In the genomic region with DNA sequence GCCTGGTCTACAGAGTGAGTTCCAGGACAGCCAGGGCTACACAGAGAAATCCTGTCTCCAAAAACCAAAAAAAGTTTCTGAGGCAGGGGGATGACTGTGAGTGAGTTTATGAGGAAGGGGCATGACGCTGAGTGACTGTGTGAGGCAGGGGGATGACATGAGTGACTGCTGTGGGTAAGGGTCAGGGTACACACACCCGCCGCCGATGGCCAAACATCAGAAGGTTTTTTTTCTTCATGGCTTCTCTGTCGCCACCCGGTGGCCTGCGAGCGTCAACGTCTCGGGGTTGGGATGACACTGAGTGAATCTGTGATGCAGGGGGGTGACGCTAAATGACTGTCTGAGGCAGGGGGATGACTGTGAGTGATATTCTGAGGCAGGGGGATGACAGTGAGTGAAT, we compare ENCODE assay signal across 8 mouse cellular contexts. TPM values are rescaled to one million over a fixed set of nuclear protein-coding genes. Genes with fewer than 3 reads are reported as not detected.
DNase-seq lines count a peak whose midpoint lies in the region; ATAC-seq and TF ChIP-seq lines count a peak whose summit lies in the region.
"Not testable (repeated sequence)": the region's sequence is repeated elsewhere in the genome, so short reads cannot be mapped to it uniquely, and the experiment has no call there.

No protein-coding gene starts in this region.

- H3K4me3 ChIP-seq in cortical plate, adult 2 months (ENCODE audit: insufficient read depth, low read length) = peak overlapping the region; percentile 37; the same call in 1 of the 2 replicates
- H3K4me3 ChIP-seq in hindbrain, embryonic 15.5 days = peak overlapping the region; percentile 67

- H3K27me3 ChIP-seq in hindbrain, embryonic 15.5 days = not testable (repeated sequence)

- peak; percentile 82 for DNase-seq in adipocyte (ENCODE audit: low spot score)
- peak; percentile 43 for DNase-seq in gastrocnemius, adult 18-20 months (ENCODE audit: low spot score)
- peak; percentile 72 to 78 for DNase-seq in left cerebral cortex, adult 18-20 months (ENCODE audit: low spot score in 2 of 2)
- DNase-seq in lung, postnatal 36 days = peak; percentile 87
- peak; percentile 43 for DNase-seq in retina, adult 2 months (ENCODE audit: low read depth, low spot score)
- peak; percentile 84 to 85 for DNase-seq in thymus, postnatal 36 days

- H3K9ac ChIP-seq in hindbrain, embryonic 15.5 days = peak overlapping the region; percentile 86

- peak; percentile 35 for ATAC-seq in hindbrain, embryonic 15.5 days (ENCODE audit: low FRiP score, low read depth)

- H3K9me3 ChIP-seq in hindbrain, embryonic 15.5 days = not testable (repeated sequence)

- not testable (repeated sequence) for H3K36me3 ChIP-seq in hindbrain, embryonic 15.5 days

- H3K4me2 ChIP-seq in hindbrain, embryonic 15.5 days = peak overlapping the region; percentile 90

- H3K4me1 ChIP-seq in cortical plate, adult 2 months (ENCODE audit: control insufficient read depth, insufficient read depth, low read length) = not testable (repeated sequence)
- peaks cover 20% of the 10 kb centered on the region for H3K4me1 ChIP-seq in hindbrain, embryonic 15.5 days (replicated peaks)

- peak; percentile 43 for TF ChIP-seq CTCF in cortical plate, adult 2 months (IDR thresholded peaks at IDR 0.05; ENCODE audit: extremely low read depth, insufficient read depth, low read length)

- WGBS in hindbrain, embryonic 15.5 days = 0% methylated on average over 11 of the region's 11 CpGs

- H3K27ac ChIP-seq in cortical plate, adult 2 months (ENCODE audit: insufficient read depth, low read length) = peak overlapping the region; percentile 79
- H3K27ac ChIP-seq in hindbrain, embryonic 15.5 days (replicated peaks) = peak overlapping the region; percentile 99

- TF ChIP-seq POLR2A in cortical plate, adult 2 months (IDR thresholded peaks at IDR 0.05; ENCODE audit: extremely low read depth, insufficient read depth, low read length) = not testable (repeated sequence)

RNA-seq across cellular contexts. Expression of a gene that starts 44.5 kb away (rescaled TPM):
- 0.33 and 0.34 TPM in 2 replicates for polyA plus RNA-seq in cortical plate, adult 2 months (2012; rRNA removed)
- under 1 TPM in 1 of 2 experiments, not detected in 1; 0.07 TPM for total RNA-seq in gastrocnemius, adult 18-20 months (2021)
- 1.2 and 1.3 TPM in 2 replicates for polyA plus RNA-seq in hindbrain, embryonic 15.5 days (2015; fragmentation: Nextera tagmentation; extraction: Ambion mirVana)
- not detected for total RNA-seq in left cerebral cortex, adult 18-20 months (2021)

RNA-seq across cellular contexts. Expression of a gene that starts 54.2 kb away (rescaled TPM):
- polyA plus RNA-seq in cortical plate, adult 2 months (2012; rRNA removed) = 0.10 and 0.13 TPM in 2 replicates
- not detected for total RNA-seq in gastrocnemius, adult 18-20 months (2021)
- polyA plus RNA-seq in hindbrain, embryonic 15.5 days (2015; fragmentation: Nextera tagmentation; extraction: Ambion mirVana) = not detected in 2 replicates
- not detected for total RNA-seq in left cerebral cortex, adult 18-20 months (2021)

Comparison
In these comparisons a context has a peak if more than half of its experiments do, and no peak if none do; other contexts are left out.
1. Peak in every context shown above with its lines: DNase-seq, ATAC-seq, H3K4me3 ChIP-seq and H3K27ac ChIP-seq.